Mouse (Mus musculus): ENCODE measurements around the gene Olfr668.
"Not testable (repeated sequence)": the region's sequence is repeated elsewhere in the genome, so short reads cannot be mapped to it uniquely, and the experiment has no call there.

Olfr668 gene

GRCm38 (mm10) chr7:104927957-104928356 lies at the start of gene Olfr668:
Olfr668 (minus strand) TSS chr7:104928057.
- no peak for DNase-seq

DNA sequence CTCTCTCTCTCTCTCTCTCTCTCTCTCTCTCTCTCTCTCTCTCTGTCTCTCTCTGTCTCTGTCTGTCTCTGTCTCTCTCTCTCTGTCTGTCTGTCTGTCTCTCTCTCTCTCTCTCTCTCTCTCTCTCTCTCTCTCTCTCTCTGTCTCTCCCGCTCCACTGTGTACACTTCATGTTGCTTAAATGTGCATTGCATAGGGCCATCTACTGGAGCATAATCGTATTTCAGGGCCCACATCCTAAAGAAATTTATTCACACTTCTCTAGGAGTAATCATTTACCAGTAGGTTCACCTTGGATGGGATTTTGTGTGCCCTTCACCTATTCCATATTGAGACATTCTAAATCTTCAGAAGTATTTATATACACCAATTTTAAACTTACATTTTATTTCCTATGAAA lies 44.6 kb upstream of the Olfr668 start:
- not testable (repeated sequence) for DNase-seq

DNA sequence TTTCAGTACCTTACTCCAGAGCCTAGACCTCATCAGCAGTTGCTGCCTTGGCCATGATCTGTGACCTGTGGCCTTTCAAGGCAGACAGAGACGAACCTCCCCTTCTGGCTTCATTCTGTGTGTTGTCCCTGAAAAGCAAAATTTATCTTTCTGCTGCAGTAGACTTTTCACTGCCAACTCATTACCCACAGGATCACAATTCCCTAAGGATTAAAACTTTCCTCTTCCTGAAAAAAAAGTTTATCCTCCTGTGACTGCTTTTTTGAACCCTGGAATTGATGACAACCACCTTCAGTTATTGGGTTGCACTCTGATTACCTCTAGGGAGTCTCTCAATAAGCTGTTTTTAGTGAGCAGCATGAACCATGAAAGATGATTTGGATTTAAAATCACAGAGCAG lies 34.7 kb upstream of the Olfr668 start, which contains the start of gene Olfr670:
Olfr670 (minus strand) TSS at position 101 of the 400 bp plus-strand sequence.
- DNase-seq = no peak

- not testable (repeated sequence) for DNase-seq
Observed at GRCm38 (mm10) chr7:104950234-104950633, 22.4 kb upstream of the Olfr668 start.

DNA sequence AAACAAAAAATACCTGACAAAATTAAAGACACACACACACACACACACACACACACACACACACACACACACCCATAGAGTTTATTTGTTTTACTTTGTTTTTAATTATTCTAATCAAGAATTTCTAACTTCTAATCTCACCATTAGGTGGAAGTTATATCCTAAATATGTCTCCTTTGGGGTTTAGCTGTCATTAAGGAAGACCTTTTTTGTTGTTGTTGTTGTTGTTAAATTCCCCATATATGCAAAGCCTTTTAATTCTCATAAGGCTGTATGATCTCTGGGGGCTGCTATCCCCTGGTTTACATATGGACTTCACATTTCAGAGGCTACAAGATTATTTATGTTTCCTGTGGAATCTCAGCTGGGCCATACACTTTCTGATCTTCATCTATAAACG lies 6.1 kb upstream of the Olfr668 start, which contains the start of gene Olfr669:
Olfr669 (plus strand) TSS at position 301 of the 400 bp plus-strand sequence.
- DNase-seq = no peak

DNA sequence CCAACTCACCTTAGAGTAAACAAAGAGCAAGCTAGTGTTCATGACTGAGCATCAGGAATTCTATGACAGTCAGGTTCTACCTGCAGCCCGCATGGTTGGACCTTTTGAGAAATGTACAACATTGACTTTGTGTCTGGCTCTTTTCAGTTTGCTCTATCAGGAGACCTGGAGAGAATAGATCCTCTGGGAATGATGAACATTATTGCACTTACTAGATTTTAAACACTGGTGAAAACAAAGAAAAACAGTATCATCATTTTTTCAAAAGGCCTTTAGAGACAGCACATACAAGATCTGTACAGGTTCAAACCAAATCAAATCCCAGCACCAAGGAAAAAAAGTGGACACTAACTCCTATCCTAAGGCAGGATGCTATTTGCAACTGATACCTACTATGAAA lies 6.5 kb downstream of the Olfr668 start, which contains the start of gene Olfr667:
Olfr667 (minus strand) TSS at position 101 of the 400 bp plus-strand sequence.
- no peak for DNase-seq

GRCm38 (mm10) chr7:104895852-104896251 lies 32.0 kb downstream of the Olfr668 start, which contains the start of gene Olfr666:
Olfr666 (minus strand) TSS chr7:104895952.
- no peak for DNase-seq

DNA sequence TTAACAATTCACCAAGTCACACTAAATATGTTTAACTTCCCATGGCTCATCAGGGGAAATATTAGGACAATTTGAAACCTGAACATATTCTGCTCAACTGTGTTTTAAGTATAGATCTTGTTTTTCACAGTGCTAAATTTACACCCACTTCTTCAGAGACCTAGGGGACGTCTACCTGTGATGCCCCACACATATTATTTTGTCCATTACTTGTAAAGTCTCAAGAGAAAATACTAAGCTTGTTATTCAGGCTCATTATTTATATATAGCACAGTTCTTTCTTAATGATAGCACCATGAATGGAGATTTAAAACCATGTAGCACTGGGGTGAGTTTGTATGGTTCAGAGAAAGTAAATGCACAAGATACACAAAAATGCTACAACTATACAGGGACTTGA lies 50.1 kb downstream of the Olfr668 start, which contains the start of gene Olfr665:
Olfr665 (plus strand) TSS at position 301 of the 400 bp plus-strand sequence.
- DNase-seq = no peak

Data from cerebellum, postnatal 14 days (tissue).